Mouse (Mus musculus): ENCODE measurements around the gene Eva1a.

The Eva1a gene

GRCm38 (mm10) chr6:82040834-82041487 is at the start of gene Eva1a:
Gene Eva1a, plus strand, starts transcription at chr6:82041043.
- DNase-seq (ENCODE audit: low read depth), result no peak

- no peak for DNase-seq (ENCODE audit: low read depth)
Measured at GRCm38 (mm10) chr6:82012392-82012791, 28.5 kb upstream of the Eva1a start.

DNA sequence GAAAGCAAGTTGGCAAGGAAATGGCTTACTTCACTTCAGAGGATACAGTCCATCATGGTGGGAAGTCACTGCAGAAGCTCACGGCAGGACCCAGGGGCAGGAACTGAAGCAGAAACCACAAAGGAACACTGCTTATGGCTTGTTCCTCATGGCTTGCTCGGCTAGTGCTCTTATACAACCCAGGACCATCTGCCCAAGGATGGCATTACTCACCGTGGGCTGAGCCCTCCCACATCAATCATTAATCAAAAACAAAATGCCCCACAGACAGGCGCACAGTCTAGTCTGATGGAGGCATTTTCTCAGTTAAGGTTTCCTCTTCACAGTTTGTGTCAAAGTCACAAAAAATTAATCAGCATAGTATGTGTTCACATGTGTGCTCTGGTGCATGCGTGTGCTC is 19.8 kb upstream of the Eva1a start:
- no peak for DNase-seq (ENCODE audit: low read depth)

DNA sequence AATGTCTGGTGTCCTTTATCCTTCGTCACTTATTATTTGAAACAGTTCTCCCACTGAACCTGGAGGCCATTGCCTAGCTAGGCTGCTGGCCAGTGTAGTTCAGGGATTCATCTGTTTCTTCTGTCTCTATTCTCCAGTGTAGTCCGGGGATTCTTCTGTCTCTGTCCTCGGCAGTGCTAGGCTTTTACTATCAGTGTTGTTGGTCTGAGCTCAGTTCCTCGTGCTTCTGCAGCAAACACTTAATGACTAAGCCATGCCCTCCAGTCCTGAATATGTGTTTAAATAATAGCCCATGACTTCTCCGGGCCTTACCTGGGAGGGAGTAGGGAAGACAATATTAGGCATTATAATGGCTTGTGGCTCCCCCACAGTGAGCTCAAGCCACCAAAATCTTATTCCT is 19.3 kb upstream of the Eva1a start:
- no peak for DNase-seq (ENCODE audit: low read depth)

DNA sequence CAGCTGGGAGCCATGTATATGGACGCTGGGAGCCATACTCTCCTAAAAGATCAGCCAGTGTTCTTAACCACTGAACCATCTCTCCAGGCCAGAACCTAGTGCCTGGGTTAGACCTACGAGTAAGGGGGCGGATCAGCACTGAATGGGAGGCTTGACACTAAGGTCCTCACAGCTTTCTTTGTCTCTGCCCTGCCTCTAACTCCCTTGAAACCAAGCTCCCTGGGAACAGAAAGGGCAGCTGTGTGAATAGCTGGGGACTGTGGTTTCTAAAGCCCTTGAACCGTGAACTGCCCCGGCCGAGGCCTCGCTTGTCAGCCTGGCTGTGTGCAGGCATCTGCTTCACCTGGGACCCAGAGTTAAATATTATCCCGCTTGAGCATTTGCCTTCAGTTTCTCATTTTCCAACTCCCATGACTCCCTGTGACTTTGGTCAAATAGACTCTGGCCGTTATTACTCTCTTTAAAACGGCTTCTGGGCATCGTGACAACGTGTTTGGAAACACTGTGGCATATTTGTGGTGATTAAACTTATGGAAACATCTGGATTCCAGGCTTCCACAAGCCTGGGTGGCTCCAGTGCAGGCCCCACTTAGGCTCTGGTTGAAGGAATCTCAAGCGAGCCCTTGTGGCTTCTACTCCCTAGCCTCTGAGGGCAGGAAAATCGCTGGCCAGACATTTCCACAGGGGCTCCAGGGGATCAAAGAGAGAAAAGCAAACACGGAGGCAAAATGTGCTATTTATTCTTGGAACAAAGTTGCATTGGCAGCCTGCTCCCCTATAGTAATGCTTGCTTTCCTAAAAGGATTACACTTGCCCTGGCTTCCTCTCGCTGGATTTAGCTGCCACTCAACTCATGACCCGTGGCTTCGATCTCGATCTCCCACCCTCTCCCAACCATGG is 11.0 kb upstream of the Eva1a start:
- peak; percentile 89 for DNase-seq (ENCODE audit: low read depth)

GRCm38 (mm10) chr6:82030511-82030884 is 10.3 kb upstream of the Eva1a start:
- no peak for DNase-seq (ENCODE audit: low read depth)

DNA sequence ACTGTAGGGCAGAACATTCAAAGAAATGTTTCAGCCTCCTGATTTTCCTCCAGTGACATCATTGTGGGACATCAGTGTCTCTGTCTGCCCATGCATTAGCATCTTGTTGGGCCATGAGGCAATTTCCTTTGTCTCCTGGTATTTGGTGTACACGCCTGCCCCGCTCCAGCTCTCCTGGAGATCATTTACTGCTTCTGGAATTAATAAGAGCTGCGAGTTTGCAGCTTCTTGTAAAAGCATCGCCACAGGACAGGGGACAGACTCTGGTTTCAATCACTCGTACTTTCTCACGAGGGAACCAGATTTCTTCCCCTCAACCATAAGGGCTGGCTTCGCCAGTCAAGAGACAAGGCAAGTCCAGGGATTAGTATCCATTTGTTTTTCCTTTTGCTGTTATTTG is 3.6 kb upstream of the Eva1a start:
- DNase-seq (ENCODE audit: low read depth), result no peak

GRCm38 (mm10) chr6:82039193-82039592 is 1.6 kb upstream of the Eva1a start:
- DNase-seq (ENCODE audit: low read depth), result no peak

GRCm38 (mm10) chr6:82039968-82040367 is 875 bp upstream of the Eva1a start:
- DNase-seq (ENCODE audit: low read depth), result no peak

DNA sequence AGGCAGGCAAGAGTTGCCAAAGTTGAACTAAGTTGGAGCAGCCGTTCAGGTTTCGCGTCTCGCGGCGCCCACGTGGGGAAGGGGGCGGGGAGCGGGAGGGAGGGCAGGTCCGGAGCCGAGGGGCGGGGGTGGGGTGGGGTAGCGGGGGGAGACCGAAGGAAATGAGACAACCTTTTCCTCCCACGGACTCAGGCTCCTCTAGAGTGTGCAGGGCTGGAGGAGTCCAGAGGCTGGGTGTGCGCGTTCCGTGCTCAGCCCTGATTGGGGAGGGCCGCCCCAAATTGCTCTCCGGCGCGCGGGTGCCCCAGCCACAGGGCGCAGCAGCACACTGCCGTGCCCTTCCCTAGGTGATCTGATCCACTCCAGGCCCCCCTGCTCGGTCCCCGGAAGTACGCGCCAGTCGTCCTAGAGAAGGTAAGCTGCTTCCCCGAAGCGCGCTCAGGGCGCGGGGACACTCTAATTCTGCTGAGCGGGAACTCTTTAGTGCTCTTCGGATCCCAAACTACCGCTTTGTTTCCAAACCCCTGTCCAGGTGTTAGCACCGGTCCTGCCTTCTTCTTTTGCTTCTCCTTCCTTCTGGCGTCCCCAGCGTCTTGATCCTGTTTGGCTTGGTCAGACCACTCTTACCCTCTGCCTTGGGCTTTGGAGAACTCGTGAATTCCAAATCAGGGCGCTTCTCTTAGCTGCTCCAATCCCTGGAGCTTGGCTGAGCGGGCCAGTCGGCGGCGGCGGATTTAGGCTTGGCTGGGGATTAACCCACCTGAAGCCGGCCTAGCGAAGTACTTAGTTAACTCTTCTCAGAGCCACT is 849 bp downstream of the Eva1a start:
- DNase-seq (ENCODE audit: low read depth), result no peak

DNA sequence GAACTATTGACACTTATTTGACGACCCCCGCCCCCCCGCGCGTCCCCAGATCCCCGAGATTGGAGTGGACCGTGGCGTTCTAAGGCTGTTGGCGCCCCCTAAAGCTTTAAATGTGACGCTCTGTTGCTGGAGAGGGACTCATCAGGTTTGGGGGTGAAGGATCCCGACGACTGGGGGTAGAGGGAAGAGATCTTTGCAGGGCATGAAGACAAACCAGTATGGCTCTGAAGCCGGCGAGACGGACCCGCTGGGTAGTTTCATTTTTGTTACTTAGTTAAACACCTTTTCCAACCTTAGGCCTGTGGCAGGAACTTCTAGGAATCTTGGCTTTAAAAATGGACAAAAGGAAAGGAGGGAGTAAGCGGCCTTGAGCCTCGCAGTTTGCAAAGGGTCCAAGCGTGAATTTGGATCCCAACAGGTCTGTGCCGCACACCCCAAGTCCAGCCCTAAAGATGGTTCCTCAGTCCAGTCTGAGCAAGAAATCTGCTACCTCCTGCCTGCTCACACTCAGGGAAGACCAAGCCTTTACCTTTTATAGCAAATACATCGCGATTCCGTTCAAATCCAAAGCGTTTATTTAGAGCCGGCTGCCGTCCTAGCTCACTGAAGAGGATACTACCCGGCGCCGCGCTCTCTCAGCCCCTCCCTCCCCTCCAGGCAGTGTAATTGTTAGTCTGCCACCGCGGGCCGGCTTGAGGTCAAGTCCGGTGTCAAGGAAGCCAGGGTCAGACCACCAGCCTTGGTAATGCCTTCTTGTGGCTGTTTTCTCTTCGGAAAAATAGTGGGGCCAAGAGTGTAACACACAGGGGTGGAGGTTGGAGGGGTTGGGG is 1.7 kb downstream of the Eva1a start:
- no peak for DNase-seq (ENCODE audit: low read depth)

- no peak for DNase-seq (ENCODE audit: low read depth)
Measured at GRCm38 (mm10) chr6:82043634-82044033, 2.8 kb downstream of the Eva1a start.

DNA sequence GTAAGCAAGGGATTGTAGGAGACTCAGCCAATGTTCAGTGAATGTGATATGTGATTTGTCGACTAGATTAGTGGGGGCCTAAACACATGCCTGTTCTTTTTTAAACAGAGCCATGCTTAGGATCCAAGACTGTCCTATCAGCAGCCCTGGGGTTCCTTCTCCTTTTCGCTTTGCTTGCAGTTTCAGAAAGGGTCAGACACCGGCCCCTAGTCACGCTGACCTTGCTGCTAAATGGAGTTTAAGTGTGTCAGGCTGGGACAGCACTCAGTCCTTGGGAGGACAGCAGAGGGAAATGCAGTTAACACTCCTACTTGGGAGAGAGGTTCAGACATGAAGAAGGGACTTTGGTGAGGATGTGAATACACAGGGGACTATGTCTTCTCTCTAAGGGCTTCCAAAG is 3.7 kb downstream of the Eva1a start:
- no peak for DNase-seq (ENCODE audit: low read depth)

DNA sequence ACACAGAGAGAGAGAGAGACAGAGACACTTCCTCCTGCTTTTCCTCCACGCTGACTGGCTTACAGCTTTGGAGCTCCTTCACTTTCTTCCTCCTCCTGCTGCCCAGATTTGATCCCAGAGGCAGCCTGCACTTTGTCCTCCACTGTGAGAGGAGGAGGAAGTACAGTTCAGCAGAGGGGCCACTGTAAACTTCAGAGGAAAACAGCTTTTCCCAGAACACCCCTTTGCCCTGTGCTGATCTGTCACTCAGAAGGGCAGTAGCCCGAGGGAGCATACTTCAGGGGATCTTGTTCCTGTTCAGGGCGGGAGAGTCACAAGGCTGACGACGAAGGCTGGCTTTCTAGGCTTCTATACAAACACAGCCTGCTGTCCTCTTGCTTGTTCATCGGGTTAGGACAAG is 7.1 kb downstream of the Eva1a start:
- DNase-seq (ENCODE audit: low read depth), result no peak

DNA sequence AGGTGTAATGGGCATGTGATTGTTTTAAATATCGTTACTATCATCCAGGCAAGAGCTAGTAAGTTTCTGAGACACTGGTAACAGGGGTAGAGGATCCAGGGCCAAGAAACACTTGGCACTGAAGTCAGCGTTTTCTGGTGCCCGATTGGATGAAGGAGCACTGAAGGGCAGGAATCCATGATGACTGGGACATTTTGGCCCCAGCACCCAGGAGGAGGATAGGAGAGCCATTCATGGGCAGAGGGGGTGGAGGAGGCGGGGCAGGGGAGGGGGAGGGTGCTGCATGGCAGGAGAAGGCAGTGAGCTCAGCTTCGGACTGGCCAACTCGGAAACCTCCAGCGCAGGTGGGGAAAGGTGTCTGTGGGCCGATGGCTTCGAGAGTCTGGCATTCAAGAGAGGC is 9.4 kb downstream of the Eva1a start:
- no peak for DNase-seq (ENCODE audit: low read depth)

GRCm38 (mm10) chr6:82051569-82051968 is 10.7 kb downstream of the Eva1a start:
- no peak for DNase-seq (ENCODE audit: low read depth)

DNA sequence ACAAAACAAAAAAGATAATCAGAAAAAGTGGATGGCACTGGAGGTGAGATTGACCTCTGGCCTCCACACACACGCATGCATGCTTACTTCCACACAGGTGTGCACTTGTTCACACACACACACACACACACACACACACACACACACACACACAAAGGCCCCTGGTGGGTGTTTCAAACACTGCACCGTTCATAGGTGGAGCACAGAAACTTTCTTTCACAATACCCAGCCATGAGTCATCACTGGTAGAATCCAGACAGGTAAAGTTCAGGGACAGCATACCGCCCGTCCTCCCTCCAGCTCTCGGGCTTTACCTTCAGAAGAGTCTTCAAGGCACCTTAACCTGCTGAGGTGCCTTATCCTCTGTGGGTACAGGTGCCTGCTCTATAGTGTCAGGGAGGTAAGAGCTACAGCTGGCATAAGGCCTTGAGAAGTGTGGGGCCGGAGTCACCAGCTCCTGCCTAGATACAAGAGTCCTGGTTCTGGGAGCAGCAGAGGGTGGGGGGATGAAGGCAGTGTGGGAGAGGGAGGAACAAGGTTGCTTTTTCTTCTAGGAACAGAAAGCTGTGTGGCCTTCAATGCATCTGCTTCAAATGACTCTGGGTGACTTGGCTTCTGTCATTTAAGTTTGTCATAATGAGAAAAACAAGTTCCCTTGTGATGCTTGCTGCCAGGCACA is 11.3 kb downstream of the Eva1a start:
- DNase-seq (ENCODE audit: low read depth), result no peak

GRCm38 (mm10) chr6:82052726-82053118 is 11.9 kb downstream of the Eva1a start:
- DNase-seq (ENCODE audit: low read depth), result peak; percentile 89

GRCm38 (mm10) chr6:82054854-82055253 is 14.0 kb downstream of the Eva1a start:
- no peak for DNase-seq (ENCODE audit: low read depth)

DNA sequence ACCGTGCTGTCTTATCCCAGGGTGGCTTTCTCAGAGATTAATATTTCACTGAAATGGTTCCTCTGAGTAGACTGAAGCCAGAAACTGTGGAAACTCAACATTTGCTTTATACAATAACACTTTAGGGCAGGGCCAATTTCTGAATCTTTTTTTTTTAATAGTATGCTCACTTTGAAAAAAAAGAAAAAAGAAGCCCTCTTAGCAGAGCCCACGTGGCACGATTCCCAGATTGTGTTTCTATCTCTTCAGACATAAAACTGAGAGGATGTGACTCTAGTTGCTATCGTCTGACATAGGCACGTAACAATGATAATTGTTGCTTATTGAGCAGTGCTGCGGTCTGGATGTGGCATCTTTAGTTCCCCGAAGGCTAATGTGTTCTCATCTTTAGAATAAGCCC is 19.1 kb downstream of the Eva1a start:
- no peak for DNase-seq (ENCODE audit: low read depth)

- no peak for DNase-seq (ENCODE audit: low read depth)
Measured at GRCm38 (mm10) chr6:82065230-82065629, 24.4 kb downstream of the Eva1a start.
